Mouse (Mus musculus) limb, embryonic 14.5 days (tissue): ENCODE data around the gene Atrnl1. TPM values are rescaled to one million over a fixed set of nuclear protein-coding genes. Genes with fewer than 3 reads are reported as not detected.
"Not testable (repeated sequence)": the region's sequence is repeated elsewhere in the genome, so short reads cannot be mapped to it uniquely, and the experiment has no call there.

ENCODE experiments used
- ATAC-seq: fragments of 200-750 bp; cut with Nextera tagmentation; 2 replicates; pipeline ENCODE4 v1.8.0; 2017; ENCODE audit warnings: low read depth, moderate number of reproducible peaks, moderate TSS enrichment; ENCODE audit not compliant: low FRiP score
- DNase-seq: peaks from one replicate; pipeline ENCODE4 v3.0.0-alpha.2; 2015; ENCODE audit warnings: low spot score
- H3K27ac ChIP-seq: fragments of 300-500 bp; sonication (generic); replicated peaks from 2 replicates; pipeline ENCODE4 v1.5.1; 2014; ENCODE audit warnings: low read depth, mild to moderate bottlenecking, low read length, moderate library complexity, mixed read lengths
- H3K27me3 ChIP-seq: fragments of 300-500 bp; sonication (generic); 2 replicates; pipeline ENCODE4 v1.6.1; 2014; ENCODE audit warnings: low read length, mixed read lengths; ENCODE audit not compliant: control insufficient read depth, insufficient read depth
- H3K36me3 ChIP-seq: fragments of 300-500 bp; sonication (generic); 2 replicates; pipeline ENCODE4 v1.6.1; 2014; ENCODE audit warnings: mild to moderate bottlenecking, low read length, moderate library complexity, mixed read lengths; ENCODE audit not compliant: control insufficient read depth, insufficient read depth
- H3K4me1 ChIP-seq: fragments of 300-500 bp; sonication (generic); 2 replicates; pipeline ENCODE4 v1.6.1; 2014; ENCODE audit warnings: antibody characterized with exemption, low read length, mixed read lengths; ENCODE audit not compliant: control insufficient read depth, insufficient read depth
- H3K4me2 ChIP-seq: fragments of 300-500 bp; sonication (generic); replicated peaks from 2 replicates; pipeline ENCODE4 v1.6.1; 2014; ENCODE audit warnings: low read depth, mild to moderate bottlenecking, low read length, moderate library complexity; ENCODE audit not compliant: severe bottlenecking
- H3K4me3 ChIP-seq: fragments of 300-500 bp; sonication (generic); replicated peaks from 2 replicates; pipeline ENCODE4 v1.5.1; 2014; ENCODE audit warnings: low read length
- H3K9ac ChIP-seq: fragments of 300-500 bp; sonication (generic); 2 replicates; pipeline ENCODE4 v1.6.1; 2014; ENCODE audit warnings: mild to moderate bottlenecking, low read depth, low read length, moderate library complexity; ENCODE audit not compliant: severe bottlenecking
- H3K9me3 ChIP-seq: fragments of 300-500 bp; sonication (generic); 2 replicates; pipeline ENCODE4 v1.6.1; 2016; ENCODE audit warnings: low read length; ENCODE audit not compliant: control insufficient read depth
- POLR2A ChIP-seq: fragments of 200-500 bp; IDR thresholded peaks from 2 replicates; pipeline ENCODE4 v1.8.0; 2012; ENCODE audit warnings: inconsistent platforms, mild to moderate bottlenecking, moderate library complexity, borderline replicate concordance; ENCODE audit not compliant: insufficient read depth, insufficient read length; ENCODE audit errors: extremely low read depth
- whole genome bisulfite sequencing: fragments of 180-500 bp; shearing (Covaris S2); extraction: QIAGEN DNeasy Blood & Tissue Kit; methylation state at CpG from one replicate; pipeline ENCODE4 v1.1.7; 2014; 5-methylcytosine and 5-hydroxymethylcytosine counted together
- polyA plus RNA-seq, 2 experiments: library from polyadenylated mRNA; depleted of rRNA in 1 of 2; stranded (reverse) in 1 of 2; unstranded in 1 of 2; fragments of >200 nt; fragmentation: Nextera tagmentation in 1 of 2; extraction: Ambion mirVana in 1 of 2; gene quantifications; 2 replicates each; pipeline versions ENCODE4 v1.2.1 to v1.2.3; 2012 to 2014

The Atrnl1 gene
- polyA plus RNA-seq, 2 experiments, result 7.7 to 19.9 TPM

- Histone ChIP-seq H3K4me3 (no peak overlapping the region), H3K27ac (no peak overlapping the region), H3K4me1 (no peaks in the 10 kb centered on the region), H3K27me3 (no peaks in the 10 kb centered on the region), H3K9me3 (no peaks in the 10 kb centered on the region), H3K4me2 (no peak overlapping the region), H3K36me3 (no peaks in the 10 kb centered on the region), H3K9ac (no peak overlapping the region)
- no peak for TF ChIP-seq POLR2A
- ATAC-seq (no peak), DNase-seq (no peak)
- WGBS, result 54% methylated on average over 9 of the region's 9 CpGs
Observed at GRCm38 (mm10) chr19:57878583-57878982, 267.7 kb downstream of the Atrnl1 start.

- H3K9ac ChIP-seq, result not testable (repeated sequence)
Observed at GRCm38 (mm10) chr19:57879841-57880240, 269.0 kb downstream of the Atrnl1 start.

DNA sequence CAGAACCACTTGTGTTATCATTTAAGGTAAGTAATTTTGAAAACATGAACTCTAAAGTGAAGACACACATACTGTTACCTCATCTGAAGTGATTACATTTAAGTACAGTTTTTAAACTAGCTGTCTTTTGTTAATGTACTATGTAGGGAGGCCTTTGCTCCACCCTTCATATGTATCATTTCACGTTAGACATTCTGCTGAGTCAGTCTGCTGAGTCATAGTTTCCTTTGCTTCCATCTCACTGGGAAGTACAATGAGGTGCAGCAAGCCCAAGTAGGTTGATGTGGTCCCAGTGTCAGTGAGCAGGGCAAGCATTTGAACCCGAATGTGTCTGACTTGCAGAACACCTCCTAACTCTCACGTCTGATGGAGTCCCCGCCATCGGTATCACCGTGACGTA is 271.1 kb downstream of the Atrnl1 start:
- H3K27ac ChIP-seq, result no peak overlapping the region
- H3K4me2 ChIP-seq, result no peak overlapping the region
- WGBS, result 91% methylated on average over 7 of the region's 7 CpGs
- no peaks in the 10 kb centered on the region for H3K36me3 ChIP-seq
- no peaks in the 10 kb centered on the region for H3K9me3 ChIP-seq
- TF ChIP-seq POLR2A, result no peak
- no peak overlapping the region for H3K4me3 ChIP-seq
- no peaks in the 10 kb centered on the region for H3K27me3 ChIP-seq
- H3K9ac ChIP-seq, result no peak overlapping the region
- H3K4me1 ChIP-seq, result no peaks in the 10 kb centered on the region
- DNase-seq (no peak), ATAC-seq (no peak)

More at GRCm38 (mm10) chr19:57879841-57880240, 269.0 kb downstream of the Atrnl1 start:
- 82% methylated on average over 1 of the region's 1 CpGs for WGBS
- not testable (repeated sequence) for H3K27ac ChIP-seq, H3K4me2 ChIP-seq, ATAC-seq, H3K4me1 ChIP-seq, H3K4me3 ChIP-seq, DNase-seq, H3K27me3 ChIP-seq, H3K36me3 ChIP-seq, H3K9me3 ChIP-seq

DNA sequence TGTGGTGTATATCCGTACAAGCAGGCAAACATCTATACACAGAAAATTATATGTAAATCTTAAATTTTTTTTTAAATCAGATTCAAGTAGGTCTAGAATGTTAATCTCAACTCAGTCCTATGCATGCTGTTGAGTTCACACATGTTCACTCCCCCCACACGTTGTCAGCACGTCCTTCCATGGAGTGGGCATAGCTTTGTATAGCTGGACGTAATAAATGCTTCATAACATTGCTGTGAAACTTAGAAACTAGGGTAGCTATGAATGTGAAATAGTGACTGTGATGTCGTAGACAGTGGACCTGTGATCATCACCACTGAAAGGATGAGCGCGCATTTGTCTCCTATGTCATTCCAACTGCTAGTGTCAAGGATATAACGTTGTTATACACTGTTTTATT is 278.0 kb downstream of the Atrnl1 start:
- Histone ChIP-seq H3K27me3 (no peaks in the 10 kb centered on the region), H3K4me3 (no peak overlapping the region), H3K4me2 (no peak overlapping the region), H3K9me3 (no peaks in the 10 kb centered on the region), H3K36me3 (no peaks in the 10 kb centered on the region), H3K27ac (no peak overlapping the region), H3K4me1 (0 out of 2 replicates have a peak, but pooled peaks cover 4% of the 10 kb centered on the region), H3K9ac (no peak overlapping the region)
- WGBS, result 92% methylated on average over 8 of the region's 8 CpGs
- TF ChIP-seq POLR2A, result no peak
- DNase-seq (no peak), ATAC-seq (no peak)

GRCm38 (mm10) chr19:57889741-57890140 is 278.9 kb downstream of the Atrnl1 start:
- TF ChIP-seq POLR2A, result no peak
- no peak for ATAC-seq
- WGBS, result 69% methylated on average over 3 of the region's 3 CpGs

GRCm38 (mm10) chr19:57890954-57891353 is 280.1 kb downstream of the Atrnl1 start:
- WGBS, result 51% methylated on average over 3 of the region's 3 CpGs
- 0 out of 2 replicates have a peak, but pooled peaks cover 4% of the 10 kb centered on the region for H3K4me1 ChIP-seq
- no peak overlapping the region for H3K4me3 ChIP-seq
- H3K36me3 ChIP-seq, result no peaks in the 10 kb centered on the region
- TF ChIP-seq POLR2A, result no peak
- no peak overlapping the region for H3K9ac ChIP-seq
- no peak overlapping the region for H3K4me2 ChIP-seq
- no peaks in the 10 kb centered on the region for H3K27me3 ChIP-seq
- no peaks in the 10 kb centered on the region for H3K9me3 ChIP-seq
- ATAC-seq (no peak), DNase-seq (no peak)
- H3K27ac ChIP-seq, result no peak overlapping the region

More at GRCm38 (mm10) chr19:57889741-57890140, 278.9 kb downstream of the Atrnl1 start:
- no peak overlapping the region for H3K4me2 ChIP-seq
- H3K36me3 ChIP-seq, result no peaks in the 10 kb centered on the region
- no peak overlapping the region for H3K4me3 ChIP-seq
- no peaks in the 10 kb centered on the region for H3K9me3 ChIP-seq
- H3K4me1 ChIP-seq, result 0 out of 2 replicates have a peak, but pooled peaks cover 4% of the 10 kb centered on the region
- H3K27me3 ChIP-seq, result no peaks in the 10 kb centered on the region
- no peak overlapping the region for H3K9ac ChIP-seq
- H3K27ac ChIP-seq, result no peak overlapping the region
- DNase-seq, result no peak
